Mouse (Mus musculus): Measurements from ENCODE around the gene Nosip. TPM values are rescaled to one million over a fixed set of nuclear protein-coding genes. Genes with fewer than 3 reads are reported as not detected.

The Nosip gene
- polyA plus RNA-seq, 1 experiment: 165 TPM

GRCm38 (mm10) chr7:45033722-45034359 lies 28.4 kb upstream of the Nosip start:
- no peak for DNase-seq
- Histone ChIP-seq H3K27ac (ENCODE audit: control insufficient read depth, insufficient read depth, low read length) (no peak overlapping the region), H3K27me3 (ENCODE audit: control insufficient read depth, insufficient read depth, low read length) (no peaks in the 10 kb centered on the region), H3K4me3 (ENCODE audit: control insufficient read depth, insufficient read depth, low read length) (no peak overlapping the region), H3K4me1 (replicated peaks; ENCODE audit: control insufficient read depth, insufficient read depth, low read length) (no peaks in the 10 kb centered on the region), H3K36me3 (ENCODE audit: control insufficient read depth, insufficient read depth, low read length) (peaks cover 72% of the 10 kb centered on the region)
- TF ChIP-seq POLR2A (IDR thresholded peaks at IDR 0.05; ENCODE audit: control insufficient read depth, extremely low read depth, insufficient read depth, low read length, poor library complexity) (no peak), CTCF (IDR thresholded peaks at IDR 0.05; ENCODE audit: borderline replicate concordance, control insufficient read depth, extremely low read depth, insufficient read depth, low read length, poor library complexity) (no peak)
- 96% methylated on average over 19 of the region's 19 CpGs for WGBS

- Histone ChIP-seq H3K27me3 (ENCODE audit: control insufficient read depth, insufficient read depth, low read length) (no peaks in the 10 kb centered on the region), H3K27ac (ENCODE audit: control insufficient read depth, insufficient read depth, low read length) (no peak overlapping the region), H3K36me3 (ENCODE audit: control insufficient read depth, insufficient read depth, low read length) (peaks cover 62% of the 10 kb centered on the region), H3K4me1 (replicated peaks; ENCODE audit: control insufficient read depth, insufficient read depth, low read length) (no peaks in the 10 kb centered on the region), H3K4me3 (ENCODE audit: control insufficient read depth, insufficient read depth, low read length) (no peak overlapping the region)
- 88% methylated on average over 3 of the region's 3 CpGs for WGBS
- TF ChIP-seq CTCF (IDR thresholded peaks at IDR 0.05; ENCODE audit: borderline replicate concordance, control insufficient read depth, extremely low read depth, insufficient read depth, low read length, poor library complexity): no peak
- no peak for TF ChIP-seq POLR2A (IDR thresholded peaks at IDR 0.05; ENCODE audit: control insufficient read depth, extremely low read depth, insufficient read depth, low read length, poor library complexity)
- no peak for DNase-seq
Measured at GRCm38 (mm10) chr7:45035631-45036030, 26.6 kb upstream of the Nosip start.

- H3K27me3 ChIP-seq (ENCODE audit: control insufficient read depth, insufficient read depth, low read length): no peaks in the 10 kb centered on the region
- no peak overlapping the region for H3K27ac ChIP-seq (ENCODE audit: control insufficient read depth, insufficient read depth, low read length)
- TF ChIP-seq POLR2A (IDR thresholded peaks at IDR 0.05; ENCODE audit: control insufficient read depth, extremely low read depth, insufficient read depth, low read length, poor library complexity) (no peak), CTCF (IDR thresholded peaks at IDR 0.05; ENCODE audit: borderline replicate concordance, control insufficient read depth, extremely low read depth, insufficient read depth, low read length, poor library complexity) (no peak)
- 97% methylated on average over 11 of the region's 11 CpGs for WGBS
- H3K4me3 ChIP-seq (ENCODE audit: control insufficient read depth, insufficient read depth, low read length): no peak overlapping the region
- H3K36me3 ChIP-seq (ENCODE audit: control insufficient read depth, insufficient read depth, low read length): peaks cover 67% of the 10 kb centered on the region
- no peaks in the 10 kb centered on the region for H3K4me1 ChIP-seq (replicated peaks; ENCODE audit: control insufficient read depth, insufficient read depth, low read length)
- DNase-seq: no peak
Measured at GRCm38 (mm10) chr7:45036702-45037101, 25.5 kb upstream of the Nosip start.

- WGBS: 62% methylated on average over 7 of the region's 7 CpGs
- Histone ChIP-seq H3K4me3 (ENCODE audit: control insufficient read depth, insufficient read depth, low read length) (no peak overlapping the region), H3K36me3 (ENCODE audit: control insufficient read depth, insufficient read depth, low read length) (peaks cover 68% of the 10 kb centered on the region), H3K4me1 (replicated peaks; ENCODE audit: control insufficient read depth, insufficient read depth, low read length) (no peaks in the 10 kb centered on the region), H3K27ac (ENCODE audit: control insufficient read depth, insufficient read depth, low read length) (no peak overlapping the region), H3K27me3 (ENCODE audit: control insufficient read depth, insufficient read depth, low read length) (no peaks in the 10 kb centered on the region)
- DNase-seq: peak; percentile 80
- TF ChIP-seq CTCF (IDR thresholded peaks at IDR 0.05; ENCODE audit: borderline replicate concordance, control insufficient read depth, extremely low read depth, insufficient read depth, low read length, poor library complexity) (peak; percentile 84; the same call in 1 of the 2 replicates), POLR2A (IDR thresholded peaks at IDR 0.05; ENCODE audit: control insufficient read depth, extremely low read depth, insufficient read depth, low read length, poor library complexity) (no peak)
Measured at GRCm38 (mm10) chr7:45037720-45038361, 24.4 kb upstream of the Nosip start.

- no peaks in the 10 kb centered on the region for H3K4me1 ChIP-seq (replicated peaks; ENCODE audit: control insufficient read depth, insufficient read depth, low read length)
- H3K27me3 ChIP-seq (ENCODE audit: control insufficient read depth, insufficient read depth, low read length): no peaks in the 10 kb centered on the region
- 97% methylated on average over 9 of the region's 9 CpGs for WGBS
- DNase-seq: no peak
- TF ChIP-seq POLR2A (IDR thresholded peaks at IDR 0.05; ENCODE audit: control insufficient read depth, extremely low read depth, insufficient read depth, low read length, poor library complexity) (no peak), CTCF (IDR thresholded peaks at IDR 0.05; ENCODE audit: borderline replicate concordance, control insufficient read depth, extremely low read depth, insufficient read depth, low read length, poor library complexity) (no peak)
- H3K27ac ChIP-seq (ENCODE audit: control insufficient read depth, insufficient read depth, low read length): no peak overlapping the region
- H3K36me3 ChIP-seq (ENCODE audit: control insufficient read depth, insufficient read depth, low read length): peaks cover 68% of the 10 kb centered on the region
- no peak overlapping the region for H3K4me3 ChIP-seq (ENCODE audit: control insufficient read depth, insufficient read depth, low read length)
Measured at GRCm38 (mm10) chr7:45038411-45038810, 23.8 kb upstream of the Nosip start.

GRCm38 (mm10) chr7:45040851-45041250 lies 21.4 kb upstream of the Nosip start:
- no peak for TF ChIP-seq POLR2A (IDR thresholded peaks at IDR 0.05; ENCODE audit: control insufficient read depth, extremely low read depth, insufficient read depth, low read length, poor library complexity)
- no peak for TF ChIP-seq CTCF (IDR thresholded peaks at IDR 0.05; ENCODE audit: borderline replicate concordance, control insufficient read depth, extremely low read depth, insufficient read depth, low read length, poor library complexity)
- H3K36me3 ChIP-seq (ENCODE audit: control insufficient read depth, insufficient read depth, low read length): peaks cover 68% of the 10 kb centered on the region
- H3K4me1 ChIP-seq (replicated peaks; ENCODE audit: control insufficient read depth, insufficient read depth, low read length): no peaks in the 10 kb centered on the region
- no peak overlapping the region for H3K27ac ChIP-seq (ENCODE audit: control insufficient read depth, insufficient read depth, low read length)
- WGBS: 96% methylated on average over 9 of the region's 9 CpGs
- no peaks in the 10 kb centered on the region for H3K27me3 ChIP-seq (ENCODE audit: control insufficient read depth, insufficient read depth, low read length)
- H3K4me3 ChIP-seq (ENCODE audit: control insufficient read depth, insufficient read depth, low read length): no peak overlapping the region
- DNase-seq: no peak
